Mouse (Mus musculus) monocyte, adult 5-6 weeks (primary cell): ENCODE measurements around the gene Mis18bp1. TPM values are rescaled to one million over a fixed set of nuclear protein-coding genes. Genes with fewer than 3 reads are reported as not detected.

Source experiments
- total RNA-seq: library from RNA; stranded (forward); fragments of 200-1000, 200-491, 200-594 nt; gene quantifications from 3 replicates; pipeline ENCODE4 v1.2.3, GENCODE M21; 2017

Gene Mis18bp1
- total RNA-seq, 1 experiment from 2014 or later = 9.3 TPM

Other genes with a start within 250 kb of the Mis18bp1 start
- 15.7 to 31.6 TPM (median 22.7 TPM) in 3 replicates for gene Klhl28, start 207.1 kb downstream of the Mis18bp1 start, total RNA-seq
- gene Togaram1, start 206.8 kb downstream of the Mis18bp1 start, total RNA-seq = 36.6 to 52.1 TPM (median 47.3 TPM) in 3 replicates
- 95.9 to 148 TPM (median 102 TPM) in 3 replicates for gene Prpf39, start 136.3 kb downstream of the Mis18bp1 start, total RNA-seq
- 143 to 181 TPM (median 145 TPM) in 3 replicates for gene Fkbp3, start 98.6 kb downstream of the Mis18bp1 start, total RNA-seq
- 8.7 to 19.3 TPM (median 12.0 TPM) in 3 replicates for gene Fancm, start 97.0 kb downstream of the Mis18bp1 start, total RNA-seq
- not detected in 3 replicates for gene Wdr20rt, start 52.9 kb upstream of the Mis18bp1 start, total RNA-seq